Mouse (Mus musculus) liver, adult 2 months (tissue): Measurements from ENCODE around the gene Pskh1.

Source experiments
- CTCF ChIP-seq: fragments of 200-500 bp; IDR thresholded peaks from 2 replicates; pipeline ENCODE4 v1.5.1; 2011; ENCODE audit warnings: low read depth, low read length, control low read depth
- POLR2A ChIP-seq: fragments of 200-500 bp; IDR thresholded peaks from 2 replicates; pipeline ENCODE4 v1.6.1; 2011; ENCODE audit warnings: low read length, control low read depth; ENCODE audit not compliant: insufficient read depth; ENCODE audit errors: extremely low read depth

GRCm38 (mm10) chr8:105961536-105961935 lies 61.3 kb downstream of the Pskh1 start:
- no peak for TF ChIP-seq CTCF
- TF ChIP-seq POLR2A = no peak
